Comparison of ENCODE assay signal across 9 mouse cellular contexts in the genomic region with DNA sequence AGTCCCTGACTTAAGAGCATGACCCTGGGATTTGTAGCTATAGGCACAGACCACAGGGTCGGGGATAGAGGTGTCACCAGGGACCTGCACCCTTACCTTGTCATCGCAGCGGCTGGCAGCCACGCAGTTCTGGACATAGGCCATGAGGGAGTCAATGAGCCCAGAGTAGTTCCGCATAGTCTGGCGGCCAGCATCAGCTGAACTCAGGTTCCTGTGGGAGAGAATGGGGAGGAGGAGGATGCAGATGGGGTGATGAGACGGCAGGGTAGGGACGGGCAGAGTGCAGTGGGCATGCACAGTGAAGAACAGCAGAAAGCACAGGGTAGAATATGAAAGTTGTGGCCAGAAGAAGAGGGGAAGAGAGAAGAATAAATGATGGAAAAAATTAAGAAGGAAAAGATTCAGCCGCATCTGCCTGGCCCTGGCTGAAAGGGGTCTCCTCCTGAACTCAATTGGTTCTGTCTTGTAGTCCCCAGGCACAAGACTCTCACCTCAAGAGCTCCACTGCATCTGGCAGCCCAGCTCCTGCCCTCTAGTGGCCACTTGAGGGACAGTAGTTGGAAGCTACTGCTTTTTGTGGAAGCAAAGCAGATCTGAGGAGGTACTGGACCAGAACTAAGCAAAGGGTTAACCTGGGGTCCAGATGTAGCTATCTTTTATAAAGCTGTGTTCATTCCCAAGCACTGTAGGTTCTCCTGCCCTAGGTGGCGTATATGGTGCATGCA. TPM values are rescaled to one million over a fixed set of nuclear protein-coding genes. Genes with fewer than 3 reads are reported as not detected.
A peak's percentile ranks its signal among the peaks of the same experiment; 100 is the strongest.
DNase-seq lines count a peak whose midpoint lies in the region; ATAC-seq and TF ChIP-seq lines count a peak whose summit lies in the region.
"Had no signal": no experiment of that assay in that cellular context is flagged by ENCODE, and none has a peak within 500 bp of the region (broad histone marks: within the 10 kb centered on the region; RNA-seq: fewer than 3 reads in every experiment).

No protein-coding gene starts in this region.

- DNase-seq in cerebellum, adult 11 months = no peak
- peak; percentile 60 for DNase-seq in ES-E14 (ENCODE audit: low read depth, low spot score)
- DNase-seq in cerebellum, adult 8-10 months = peak; percentile 35
- peak; percentile 68 for DNase-seq in gastrocnemius, adult 2 months
- peak; percentile 54 for DNase-seq in layer of hippocampus, adult 9-11 months
- peak; percentile 18 to 30 for DNase-seq in spleen, postnatal 36 days (ENCODE audit: low spot score in 2 of 2)

- intact Hi-C loops in gastrocnemius, adult 2 months (cut with DNase I) = loop anchor here (5.0 kb wide), 1 partner anchor 50 kb away; no protein-coding TSS in a partner anchor

- peak; percentile 82 for TF ChIP-seq CTCF in gastrocnemius, adult 2 months (IDR thresholded peaks at IDR 0.05)

- no peaks in the 10 kb centered on the region for H3K4me1 ChIP-seq in ES-E14 (ENCODE audit: control insufficient read depth in 2 of 2, insufficient read depth in 2 of 2, low read length in 2 of 2, poor library complexity in 1 of 2)

- H3K4me3 ChIP-seq in ES-E14 (ENCODE audit: insufficient read depth in 1 of 2, low read depth in 1 of 2, low read length in 2 of 2, poor library complexity in 1 of 2, severe bottlenecking in 1 of 2) = no peak overlapping the region
- H3K4me3 ChIP-seq in gastrocnemius, adult 2 months = no peak overlapping the region

- 0 out of 2 replicates have a peak, but pooled peaks have one; percentile 39 for ATAC-seq in cerebellum, adult (ENCODE audit: insufficient number of reproducible peaks, low FRiP score, low TSS enrichment)
- ATAC-seq in megakaryocyte-erythroid progenitor cell, adult 5-6 weeks (replicated peaks; ENCODE audit: low FRiP score, low TSS enrichment, poor library complexity, severe bottlenecking) = peak; percentile 86

- H3K9ac ChIP-seq in ES-E14 (ENCODE audit: insufficient read depth, low read depth, low read length, poor library complexity, severe bottlenecking) = no peak overlapping the region

- H3K9me3 ChIP-seq in ES-E14 (ENCODE audit: control insufficient read depth, insufficient read depth, low read depth, low read length) = no peaks in the 10 kb centered on the region

- no peaks in the 10 kb centered on the region for H3K36me3 ChIP-seq in ES-E14 (ENCODE audit: control insufficient read depth, insufficient read depth, low read length, poor library complexity, severe bottlenecking)

- no peak overlapping the region for H3K27ac ChIP-seq in ES-E14 (ENCODE audit: insufficient read depth, low read depth, low read length, poor library complexity, severe bottlenecking)
- no peak overlapping the region for H3K27ac ChIP-seq in gastrocnemius, adult 2 months

- in situ Hi-C loops in ES-E14 (cut with MboI; ENCODE audit: low sequenced_read_pairs in 2 of 2, unreplicated experiment in 2 of 2) = no loop called here

TF ChIP-seq in ES-E14, 5 proteins besides CTCF, POLR2A, EP300 and RAD21:
- TF ChIP-seq ZNF384 (IDR thresholded peaks at IDR 0.05; ENCODE audit: low read depth, low read length) = no peak
- TF ChIP-seq CHD2 (IDR thresholded peaks at IDR 0.05; ENCODE audit: low read depth, low read length) = no peak
- no peak for TF ChIP-seq MAFK (IDR thresholded peaks at IDR 0.05; ENCODE audit: insufficient read depth, low read depth, low read length)
- no peak for TF ChIP-seq ZC3H11A (IDR thresholded peaks at IDR 0.05; ENCODE audit: borderline replicate concordance, low read depth, low read length)
- TF ChIP-seq HCFC1 (IDR thresholded peaks at IDR 0.05; ENCODE audit: borderline replicate concordance, insufficient read depth, low read length) = no peak

RNA-seq across cellular contexts. Expression of a gene that starts 36.5 kb away (rescaled TPM):
- total RNA-seq in ES-E14 (2012; rRNA removed) = 0.05 and 0.09 TPM in 2 replicates
- total RNA-seq in gastrocnemius, adult 2 months (2021) = not detected
- total RNA-seq in megakaryocyte-erythroid progenitor cell, adult 5-6 weeks (2014; fragmentation: Nextera tagmentation) = not detected in 2 replicates
- not detected in 2 replicates for total RNA-seq in megakaryocyte-erythroid progenitor cell, adult 5-6 weeks (2017)
- total RNA-seq: layer of hippocampus, adult 8-10 months had no signal

RNA-seq across cellular contexts. Expression of a gene that starts 46.4 kb away (rescaled TPM):
- total RNA-seq in ES-E14 (2012; rRNA removed) = 0.69 and 2.5 TPM in 2 replicates
- total RNA-seq in gastrocnemius, adult 2 months (2021) = 1 to 10 TPM in 1 of 2 experiments, under 1 TPM in 1; 0.77 to 3.3 TPM
- 1.4 TPM in 1 of 2 replicates, not detected in the other for total RNA-seq in megakaryocyte-erythroid progenitor cell, adult 5-6 weeks (2014; fragmentation: Nextera tagmentation)
- total RNA-seq in megakaryocyte-erythroid progenitor cell, adult 5-6 weeks (2017) = not detected in 2 replicates
